Mouse (Mus musculus): ENCODE results near the gene Gmpr2. TPM values are rescaled to one million over a fixed set of nuclear protein-coding genes. Genes with fewer than 3 reads are reported as not detected.

Gene Gmpr2
- total RNA-seq (2015) (24.0 and 24.8 TPM in 2 replicates), total RNA-seq (2017) (26.2 and 29.7 TPM in 2 replicates)

- ATAC-seq (ENCODE audit: poor library complexity, severe bottlenecking): peak; percentile 99
Measured at GRCm38 (mm10) chr14:55671833-55672740, at the start of gene Gmpr2, which contains the start of gene Nedd8. Gene Gmpr2, plus strand, starts transcription at chr14:55671941. Gene Nedd8, minus strand, starts transcription at chr14:55672124.

- no peak for ATAC-seq (ENCODE audit: poor library complexity, severe bottlenecking)
Measured at GRCm38 (mm10) chr14:55628077-55628827, 43.5 kb upstream of the Gmpr2 start.

- peak; percentile 90 for ATAC-seq (ENCODE audit: poor library complexity, severe bottlenecking)
Measured at GRCm38 (mm10) chr14:55629312-55629711, 42.4 kb upstream of the Gmpr2 start.

GRCm38 (mm10) chr14:55634874-55635522 lies 36.7 kb upstream of the Gmpr2 start:
- ATAC-seq (ENCODE audit: poor library complexity, severe bottlenecking): no peak

- ATAC-seq (ENCODE audit: poor library complexity, severe bottlenecking): peak; percentile 99
Measured at GRCm38 (mm10) chr14:55635523-55636007, 36.2 kb upstream of the Gmpr2 start, which contains the start of gene Ipo4. Gene Ipo4, minus strand, starts transcription at chr14:55635957.

- ATAC-seq (ENCODE audit: poor library complexity, severe bottlenecking): no peak
Measured at GRCm38 (mm10) chr14:55637795-55638194, 33.9 kb upstream of the Gmpr2 start, which contains the start of gene Gm49378. Gene Gm49378, minus strand, starts transcription at chr14:55637895.

GRCm38 (mm10) chr14:55640816-55641215 lies 30.9 kb upstream of the Gmpr2 start:
- no peak for ATAC-seq (ENCODE audit: poor library complexity, severe bottlenecking)

- ATAC-seq (ENCODE audit: poor library complexity, severe bottlenecking): no peak
Measured at GRCm38 (mm10) chr14:55641291-55641690, 30.4 kb upstream of the Gmpr2 start.

GRCm38 (mm10) chr14:55642679-55643059 lies 29.1 kb upstream of the Gmpr2 start:
- no peak for ATAC-seq (ENCODE audit: poor library complexity, severe bottlenecking)

GRCm38 (mm10) chr14:55643060-55643907 lies 28.5 kb upstream of the Gmpr2 start, which contains the start of gene Tm9sf1:
Gene Tm9sf1, minus strand, starts transcription at chr14:55643806.
- ATAC-seq (ENCODE audit: poor library complexity, severe bottlenecking): peak; percentile 90

- no peak for ATAC-seq (ENCODE audit: poor library complexity, severe bottlenecking)
Measured at GRCm38 (mm10) chr14:55644261-55644888, 27.4 kb upstream of the Gmpr2 start.

- ATAC-seq (ENCODE audit: poor library complexity, severe bottlenecking): no peak
Measured at GRCm38 (mm10) chr14:55649884-55650283, 21.9 kb upstream of the Gmpr2 start, which contains the start of gene Tssk4. Gene Tssk4, plus strand, starts transcription at chr14:55650184.

GRCm38 (mm10) chr14:55651528-55651927 lies 20.2 kb upstream of the Gmpr2 start:
- no peak for ATAC-seq (ENCODE audit: poor library complexity, severe bottlenecking)

- ATAC-seq (ENCODE audit: poor library complexity, severe bottlenecking): no peak
Measured at GRCm38 (mm10) chr14:55656935-55657334, 14.8 kb upstream of the Gmpr2 start.

GRCm38 (mm10) chr14:55658011-55658410 lies 13.7 kb upstream of the Gmpr2 start:
- ATAC-seq (ENCODE audit: poor library complexity, severe bottlenecking): no peak

- peak; percentile 94 for ATAC-seq (ENCODE audit: poor library complexity, severe bottlenecking)
Measured at GRCm38 (mm10) chr14:55659960-55660573, 11.7 kb upstream of the Gmpr2 start, which contains the start of gene Mdp1. Gene Mdp1, minus strand, starts transcription at chr14:55660508.

GRCm38 (mm10) chr14:55660636-55661035 lies 11.1 kb upstream of the Gmpr2 start:
- no peak for ATAC-seq (ENCODE audit: poor library complexity, severe bottlenecking)

- peak; percentile 2; the same call in 1 of the 2 replicates for ATAC-seq (ENCODE audit: poor library complexity, severe bottlenecking)
Measured at GRCm38 (mm10) chr14:55671486-55671832, 282 bp upstream of the Gmpr2 start.

GRCm38 (mm10) chr14:55672741-55673060 lies 960 bp downstream of the Gmpr2 start:
- no peak for ATAC-seq (ENCODE audit: poor library complexity, severe bottlenecking)

Measured in megakaryocyte, adult 5-6 weeks (primary cell).